Mouse (Mus musculus) limb, embryonic 10.5 days (tissue): ENCODE data around the gene Ccnd3. TPM values are rescaled to one million over a fixed set of nuclear protein-coding genes. Genes with fewer than 3 reads are reported as not detected.
"Not testable (repeated sequence)": the region's sequence is repeated elsewhere in the genome, so short reads cannot be mapped to it uniquely, and the experiment has no call there.

Experiments used
- DNase-seq: peaks from one replicate; pipeline ENCODE4 v3.0.0-alpha.2; 2017; ENCODE audit warnings: low spot score
- H3K27ac ChIP-seq: fragments of 300-500 bp; sonication (generic); 2 replicates; pipeline ENCODE4 v1.5.1; 2016; ENCODE audit warnings: mild to moderate bottlenecking
- H3K27me3 ChIP-seq: fragments of 300-500 bp; sonication (generic); 2 replicates; pipeline ENCODE4 v1.6.1; 2016; ENCODE audit warnings: low read depth, mild to moderate bottlenecking; ENCODE audit not compliant: poor library complexity, severe bottlenecking
- H3K36me3 ChIP-seq: fragments of 300-500 bp; sonication (generic); 2 replicates; pipeline ENCODE4 v1.6.1; 2016; ENCODE audit warnings: mild to moderate bottlenecking, moderate library complexity
- H3K4me1 ChIP-seq: fragments of 300-500 bp; sonication (generic); 2 replicates; pipeline ENCODE4 v1.6.1; 2016
- H3K4me3 ChIP-seq: fragments of 300-500 bp; sonication (generic); 2 replicates; pipeline ENCODE4 v1.5.1; 2016; ENCODE audit warnings: mild to moderate bottlenecking, moderate library complexity
- H3K9me3 ChIP-seq: fragments of 300-500 bp; sonication (generic); replicated peaks from 2 replicates; pipeline ENCODE4 v1.6.1; 2016; ENCODE audit warnings: mild to moderate bottlenecking
- WGBS: fragments of 180-500 bp; shearing (Covaris S2); methylation state at CpG from one replicate; pipeline ENCODE4 v1.1.7; 2016; 5-methylcytosine and 5-hydroxymethylcytosine counted together
- polyA plus RNA-seq: library from polyadenylated mRNA; unstranded; fragments of >200 nt; fragmentation: Nextera tagmentation; extraction: Ambion mirVana; gene quantifications from 2 replicates; pipeline ENCODE4 v1.2.1, GENCODE M21; 2016

The Ccnd3 gene
- polyA plus RNA-seq, 1 experiment from 2014 or later, result 405 TPM

- Histone ChIP-seq H3K4me1 (no peaks in the 10 kb centered on the region; the same call in 1 of the 2 replicates), H3K9me3 (no peaks in the 10 kb centered on the region), H3K27me3 (no peaks in the 10 kb centered on the region), H3K36me3 (peaks cover 74% of the 10 kb centered on the region), H3K4me3 (no peak overlapping the region), H3K27ac (no peak overlapping the region)
- WGBS, result 89% methylated on average over 9 of the region's 9 CpGs
- no peak for DNase-seq
These were observed 14.1 kb upstream of the Ccnd3 start for GRCm38 (mm10) chr17:47490791-47491190.

GRCm38 (mm10) chr17:47492731-47493130 lies 12.1 kb upstream of the Ccnd3 start:
- 87% methylated on average over 6 of the region's 6 CpGs for WGBS
- H3K27me3 ChIP-seq, result no peaks in the 10 kb centered on the region
- no peak for DNase-seq
- H3K4me3 ChIP-seq, result no peak overlapping the region
- peaks cover 90% of the 10 kb centered on the region for H3K36me3 ChIP-seq
- H3K9me3 ChIP-seq, result no peaks in the 10 kb centered on the region
- no peak overlapping the region for H3K27ac ChIP-seq
- no peaks in the 10 kb centered on the region; the same call in 1 of the 2 replicates for H3K4me1 ChIP-seq

- peaks cover 93% of the 10 kb centered on the region for H3K36me3 ChIP-seq
- no peaks in the 10 kb centered on the region for H3K4me1 ChIP-seq
- 85% methylated on average over 6 of the region's 6 CpGs for WGBS
- H3K4me3 ChIP-seq, result no peak overlapping the region
- H3K27me3 ChIP-seq, result no peaks in the 10 kb centered on the region
- DNase-seq, result no peak
- no peak overlapping the region for H3K27ac ChIP-seq
- H3K9me3 ChIP-seq, result no peaks in the 10 kb centered on the region
These were observed 11.2 kb upstream of the Ccnd3 start for GRCm38 (mm10) chr17:47493653-47494052.

GRCm38 (mm10) chr17:47494132-47494531 lies 10.7 kb upstream of the Ccnd3 start:
- Histone ChIP-seq H3K4me3 (no peak overlapping the region), H3K4me1 (no peaks in the 10 kb centered on the region), H3K9me3 (no peaks in the 10 kb centered on the region), H3K36me3 (peaks cover 93% of the 10 kb centered on the region), H3K27me3 (no peaks in the 10 kb centered on the region), H3K27ac (no peak overlapping the region)
- WGBS, result 92% methylated on average over 11 of the region's 11 CpGs
- no peak for DNase-seq

- Histone ChIP-seq H3K9me3 (no peaks in the 10 kb centered on the region), H3K4me1 (peaks cover 37% of the 10 kb centered on the region), H3K27me3 (no peaks in the 10 kb centered on the region), H3K4me3 (peak overlapping the region; percentile 85), H3K27ac (peak overlapping the region; percentile 96), H3K36me3 (peaks cover 40% of the 10 kb centered on the region)
- DNase-seq, result no peak
- 9% methylated on average over 11 of the region's 11 CpGs for WGBS
These were observed 3.3 kb upstream of the Ccnd3 start for GRCm38 (mm10) chr17:47501531-47501930.

GRCm38 (mm10) chr17:47501946-47502706 lies 2.7 kb upstream of the Ccnd3 start, which contains the start of gene Taf8:
Taf8 (minus strand) TSS chr17:47502292.
- Histone ChIP-seq H3K4me3 (peak within 1 kb of the TSS; percentile 85), H3K36me3 (peaks cover 34% of the 10 kb centered on the region), H3K27ac (peak within 1 kb of the TSS; percentile 96), H3K27me3 (no peaks in the 10 kb centered on the region), H3K9me3 (no peaks in the 10 kb centered on the region), H3K4me1 (peaks cover 37% of the 10 kb centered on the region)
- peak; percentile 95 for DNase-seq
- 4% methylated on average over 40 of the region's 40 CpGs for WGBS

- peaks cover 30% of the 10 kb centered on the region for H3K36me3 ChIP-seq
- not testable (repeated sequence) for H3K27me3 ChIP-seq, H3K9me3 ChIP-seq, DNase-seq
- peak overlapping the region; percentile 96; the same call in 1 of the 2 replicates for H3K27ac ChIP-seq
- H3K4me1 ChIP-seq, result peaks cover 42% of the 10 kb centered on the region
- peak overlapping the region; percentile 85; the same call in 1 of the 2 replicates for H3K4me3 ChIP-seq
- WGBS, result 77% methylated on average over 6 of the region's 6 CpGs
These were observed 2.2 kb upstream of the Ccnd3 start for GRCm38 (mm10) chr17:47502707-47503045.

GRCm38 (mm10) chr17:47503689-47504088 lies 1.2 kb upstream of the Ccnd3 start:
- DNase-seq, result no peak
- peaks cover 22% of the 10 kb centered on the region for H3K36me3 ChIP-seq
- peak overlapping the region; percentile 89 for H3K27ac ChIP-seq
- no peak overlapping the region for H3K4me3 ChIP-seq
- peaks cover 50% of the 10 kb centered on the region for H3K4me1 ChIP-seq
- no peaks in the 10 kb centered on the region for H3K27me3 ChIP-seq
- H3K9me3 ChIP-seq, result no peaks in the 10 kb centered on the region

GRCm38 (mm10) chr17:47504228-47504627 lies 623 bp upstream of the Ccnd3 start:
- peak overlapping the region; percentile 89 for H3K27ac ChIP-seq
- WGBS, result 75% methylated on average over 5 of the region's 5 CpGs

GRCm38 (mm10) chr17:47505566-47505965 lies 715 bp downstream of the Ccnd3 start:
- no peaks in the 10 kb centered on the region for H3K9me3 ChIP-seq
- H3K4me1 ChIP-seq, result peaks cover 53% of the 10 kb centered on the region
- H3K27me3 ChIP-seq, result no peaks in the 10 kb centered on the region
- H3K36me3 ChIP-seq, result peaks cover 6% of the 10 kb centered on the region
- no peak for DNase-seq
- WGBS, result 66% methylated on average over 2 of the region's 2 CpGs
- peak overlapping the region; percentile 89 for H3K27ac ChIP-seq
- peak overlapping the region; percentile 58 for H3K4me3 ChIP-seq

More at GRCm38 (mm10) chr17:47504228-47504627, 623 bp upstream of the Ccnd3 start:
- Histone ChIP-seq H3K4me1 (peaks cover 50% of the 10 kb centered on the region), H3K9me3 (no peaks in the 10 kb centered on the region), H3K4me3 (peak overlapping the region; percentile 58), H3K36me3 (peaks cover 17% of the 10 kb centered on the region), H3K27me3 (no peaks in the 10 kb centered on the region)
- DNase-seq, result no peak

- 97% methylated on average over 1 of the region's 1 CpGs for WGBS
- no peak for DNase-seq
- Histone ChIP-seq H3K4me1 (peaks cover 49% of the 10 kb centered on the region), H3K4me3 (no peak overlapping the region), H3K36me3 (peaks cover 1% of the 10 kb centered on the region; the same call in 1 of the 2 replicates), H3K27ac (no peak overlapping the region; the same call in 1 of the 2 replicates), H3K9me3 (no peaks in the 10 kb centered on the region), H3K27me3 (no peaks in the 10 kb centered on the region)
These were observed 1.2 kb downstream of the Ccnd3 start for GRCm38 (mm10) chr17:47506042-47506441.

GRCm38 (mm10) chr17:47506697-47507096 lies 1.8 kb downstream of the Ccnd3 start:
- Histone ChIP-seq H3K9me3 (no peaks in the 10 kb centered on the region), H3K4me3 (no peak overlapping the region), H3K36me3 (no peaks in the 10 kb centered on the region), H3K27me3 (no peaks in the 10 kb centered on the region), H3K27ac (no peak overlapping the region), H3K4me1 (peaks cover 49% of the 10 kb centered on the region)
- WGBS, result 92% methylated on average over 4 of the region's 4 CpGs
- no peak for DNase-seq

- Histone ChIP-seq H3K9me3 (no peaks in the 10 kb centered on the region), H3K27ac (no peak overlapping the region), H3K36me3 (no peaks in the 10 kb centered on the region), H3K27me3 (no peaks in the 10 kb centered on the region), H3K4me1 (peaks cover 51% of the 10 kb centered on the region), H3K4me3 (no peak overlapping the region)
- WGBS, result 85% methylated on average over 2 of the region's 2 CpGs
- DNase-seq, result no peak
These were observed 2.7 kb downstream of the Ccnd3 start for GRCm38 (mm10) chr17:47507523-47507922.
